Mouse (Mus musculus) megakaryocyte-erythroid progenitor cell, adult 5-6 weeks (primary cell): ENCODE data around the gene Dohh. TPM values are rescaled to one million over a fixed set of nuclear protein-coding genes. Genes with fewer than 3 reads are reported as not detected.
A peak's percentile ranks its signal among the peaks of the same experiment; 100 is the strongest.

ENCODE experiments used
- ATAC-seq: replicated peaks from 2 replicates; pipeline ENCODE4 v1.8.0; 2016; ENCODE audit warnings: mild to moderate bottlenecking, inconsistent platforms; ENCODE audit not compliant: severe bottlenecking, poor library complexity, low FRiP score, low TSS enrichment
- total RNA-seq, 2 experiments: library from RNA; stranded (forward) in 1 of 2; stranded (reverse) in 1 of 2; fragments of 200-1000, 215-1000 nt in 1 of 2; fragments of >200 nt in 1 of 2; fragmentation: Nextera tagmentation in 1 of 2; gene quantifications; 2 replicates each; pipeline ENCODE4 v1.2.3; 2014 to 2017

Dohh gene
- total RNA-seq, 2 experiments from 2014 or later, result 31.4 to 37.8 TPM

GRCm38 (mm10) chr10:81425236-81425850 lies 41.1 kb downstream of the Dohh start:
- no peak for ATAC-seq

- no peak for ATAC-seq
These were observed 41.9 kb downstream of the Dohh start for GRCm38 (mm10) chr10:81426081-81426671.

- ATAC-seq, result no peak
These were observed 42.7 kb downstream of the Dohh start for GRCm38 (mm10) chr10:81426897-81427296.

DNA sequence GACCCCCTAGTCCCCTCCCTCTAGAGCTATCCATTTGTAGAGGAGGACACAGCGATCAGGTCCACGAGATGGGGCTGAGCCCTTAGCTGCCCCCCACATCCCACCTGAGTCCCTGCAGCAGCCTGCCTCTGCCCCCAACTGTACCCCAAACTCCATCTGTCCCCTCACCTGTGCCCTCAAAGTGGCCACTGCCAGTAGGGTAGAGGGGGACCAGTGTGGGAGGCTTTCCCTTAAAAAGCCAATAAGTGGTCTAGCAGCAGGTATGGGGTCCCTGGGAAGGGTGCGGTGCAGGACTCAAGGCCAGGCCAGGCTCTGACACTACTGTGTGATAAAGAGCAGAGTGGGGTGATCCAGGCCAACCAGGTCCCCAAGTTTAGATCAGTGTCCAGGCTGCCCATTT lies 43.1 kb downstream of the Dohh start:
- no peak for ATAC-seq

GRCm38 (mm10) chr10:81427804-81428506 lies 43.7 kb downstream of the Dohh start:
- ATAC-seq, result no peak

- ATAC-seq, result no peak
These were observed 44.3 kb downstream of the Dohh start for GRCm38 (mm10) chr10:81428507-81428870.

DNA sequence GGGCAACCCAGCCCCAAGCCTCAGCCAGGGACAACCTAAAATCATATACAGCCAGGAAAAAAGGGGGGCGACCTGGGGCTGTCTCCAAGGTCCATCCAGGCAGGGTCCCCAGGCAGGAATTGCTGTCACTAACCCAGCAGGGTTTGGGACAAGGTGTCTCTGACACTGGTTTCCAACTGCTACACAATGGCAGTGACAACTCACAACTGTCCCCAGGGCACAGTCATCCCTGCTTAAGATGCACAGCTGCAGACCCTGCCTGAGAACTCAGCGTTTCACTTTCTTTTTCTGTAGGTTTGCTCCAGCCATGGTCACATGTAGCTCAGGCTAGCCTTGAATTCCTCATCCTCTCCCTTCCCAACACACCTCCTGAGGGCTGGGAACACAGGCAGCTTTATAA lies 44.9 kb downstream of the Dohh start:
- ATAC-seq, result no peak

DNA sequence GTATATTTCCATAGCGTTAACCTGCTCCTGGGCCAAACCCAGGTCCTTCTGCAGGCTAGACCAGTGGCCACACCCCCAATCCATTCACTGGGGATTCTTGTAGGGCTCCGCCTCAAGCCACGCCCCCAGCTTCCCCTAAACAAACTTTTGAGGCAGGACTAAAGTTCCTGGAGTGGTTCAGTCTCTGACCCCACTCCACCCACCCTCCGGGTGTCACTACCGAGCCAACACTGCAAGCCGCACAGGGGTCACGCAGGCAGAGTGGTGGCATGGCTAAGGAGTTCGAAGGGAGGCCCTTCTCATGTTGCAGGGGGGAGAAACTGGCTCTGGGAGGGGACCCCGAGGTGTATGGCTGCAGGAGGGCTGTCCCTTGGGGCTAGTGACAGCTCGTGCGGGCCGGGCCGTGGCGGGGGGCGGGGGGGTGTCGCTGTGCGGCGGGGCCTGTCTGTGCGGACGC lies 45.4 kb downstream of the Dohh start:
- peak; percentile 30 for ATAC-seq

GRCm38 (mm10) chr10:81430141-81430830 lies 46.1 kb downstream of the Dohh start:
- ATAC-seq, result no peak

GRCm38 (mm10) chr10:81430831-81431525 lies 46.8 kb downstream of the Dohh start:
- no peak for ATAC-seq

GRCm38 (mm10) chr10:81431526-81432168 lies 47.4 kb downstream of the Dohh start:
- no peak for ATAC-seq

DNA sequence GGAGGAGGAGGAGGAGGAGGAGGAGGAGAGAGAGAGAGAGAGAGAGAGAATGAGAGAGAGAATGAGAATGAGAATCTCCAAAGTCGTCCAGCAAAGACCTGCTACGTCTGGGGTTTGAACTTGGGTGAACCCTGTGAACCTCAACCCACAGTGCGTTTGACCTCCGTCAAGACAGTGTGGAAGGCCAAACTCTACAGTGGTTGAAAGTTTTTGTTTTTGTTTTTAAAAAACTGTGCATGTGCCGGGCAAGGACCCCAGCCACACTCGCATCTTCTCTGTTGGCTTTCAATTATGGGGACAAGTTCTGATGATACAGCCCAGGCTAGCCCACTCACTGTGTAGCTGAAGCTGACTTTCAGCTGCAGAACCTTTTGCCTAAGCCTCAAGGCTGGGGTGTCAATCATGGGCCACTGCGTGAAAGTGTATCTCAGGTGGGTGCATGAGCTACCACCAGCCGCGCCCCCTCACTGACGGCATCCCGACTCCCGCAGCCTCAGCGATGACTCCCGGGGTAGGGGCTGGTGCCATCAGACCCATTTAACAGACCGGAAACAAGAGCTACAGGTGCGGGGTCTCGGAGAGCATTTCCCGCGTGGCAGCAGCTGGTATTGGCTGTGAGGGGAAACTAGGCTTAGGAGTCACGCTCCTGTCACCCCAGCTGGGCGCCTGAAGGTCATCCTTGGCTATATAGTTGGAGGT lies 48.1 kb downstream of the Dohh start:
- no peak for ATAC-seq

- peak; percentile 79 for ATAC-seq
These were observed 48.6 kb downstream of the Dohh start for GRCm38 (mm10) chr10:81432868-81433262.

GRCm38 (mm10) chr10:81433541-81434289 lies 49.5 kb downstream of the Dohh start:
- ATAC-seq, result peak; percentile 31

- ATAC-seq, result no peak
These were observed 50.4 kb downstream of the Dohh start for GRCm38 (mm10) chr10:81434361-81435263.

- no peak for ATAC-seq
These were observed 51.2 kb downstream of the Dohh start for GRCm38 (mm10) chr10:81435436-81435835.
